Mouse (Mus musculus) liver, postnatal 0 days (tissue): Measurements from ENCODE around the gene Arfip1.

ENCODE experiments used
- CTCF ChIP-seq: sonication (generic); IDR thresholded peaks from 2 replicates; pipeline ENCODE4 v1.5.1; 2016; ENCODE audit warnings: antibody characterized with exemption, low read depth
- EP300 ChIP-seq: IDR thresholded peaks from 2 replicates; pipeline ENCODE4 v1.6.1; 2016; ENCODE audit warnings: antibody characterized with exemption, low read depth, mild to moderate bottlenecking

DNA sequence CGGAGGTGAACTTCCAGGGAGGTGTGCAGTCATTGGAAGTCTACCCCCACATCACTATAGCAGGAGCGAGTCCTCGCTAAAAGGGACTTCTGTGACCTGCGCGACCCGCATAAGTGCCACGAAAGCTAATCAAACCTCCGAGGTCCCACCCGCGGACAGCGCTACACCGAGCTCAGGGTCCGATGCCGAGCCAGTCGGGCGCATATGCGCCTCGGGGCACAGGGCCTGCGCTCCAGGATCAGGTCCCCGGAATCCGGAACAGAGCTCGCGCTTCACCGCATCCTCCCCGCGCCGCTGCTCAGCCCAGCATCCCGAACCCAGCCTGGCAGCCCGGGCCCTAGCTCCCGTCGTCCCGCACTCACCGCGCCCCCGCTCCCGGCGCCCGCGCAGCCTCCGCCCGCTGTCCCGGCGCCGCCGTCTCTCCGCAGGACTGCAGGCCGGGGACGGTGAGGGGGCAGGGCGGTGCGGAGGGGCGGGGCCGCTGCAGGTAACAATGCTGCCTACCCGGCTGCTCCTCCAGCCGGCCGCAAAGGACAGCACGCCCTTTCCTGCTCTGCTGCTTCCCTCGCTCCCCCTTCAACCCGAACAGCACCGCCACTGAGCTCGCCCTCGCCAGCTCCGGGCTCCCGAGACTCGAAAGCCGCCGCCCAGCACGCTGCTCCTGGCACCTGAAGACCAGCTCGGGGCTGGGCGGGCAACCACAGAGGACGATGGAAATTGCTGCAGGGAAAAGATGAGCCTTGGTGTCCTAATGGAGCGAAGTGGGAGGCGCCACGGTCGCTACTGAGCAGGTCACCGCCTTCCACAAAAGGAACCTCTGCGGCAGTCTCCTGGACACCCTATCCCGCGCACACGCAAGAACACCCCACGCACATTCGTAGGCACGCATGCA, 102.2 kb downstream of the Arfip1 start, which contains the start of gene Fhdc1:
- TF ChIP-seq CTCF (peak; percentile 36), EP300 (no peak)
